Mouse (Mus musculus) CH12F3 (cell line): ENCODE data around the gene Vmn1r143.
"Not testable (repeated sequence)": the region's sequence is repeated elsewhere in the genome, so short reads cannot be mapped to it uniquely, and the experiment has no call there.

Experiments
- in situ Hi-C: fragments of 300-500 bp; cut with MboI; formaldehyde crosslinking; loops from 2 replicates; pipeline ENCODE4 v1.14.3; 2020; ENCODE audit warnings: low sequenced_read_pairs

The Vmn1r143 gene

DNA sequence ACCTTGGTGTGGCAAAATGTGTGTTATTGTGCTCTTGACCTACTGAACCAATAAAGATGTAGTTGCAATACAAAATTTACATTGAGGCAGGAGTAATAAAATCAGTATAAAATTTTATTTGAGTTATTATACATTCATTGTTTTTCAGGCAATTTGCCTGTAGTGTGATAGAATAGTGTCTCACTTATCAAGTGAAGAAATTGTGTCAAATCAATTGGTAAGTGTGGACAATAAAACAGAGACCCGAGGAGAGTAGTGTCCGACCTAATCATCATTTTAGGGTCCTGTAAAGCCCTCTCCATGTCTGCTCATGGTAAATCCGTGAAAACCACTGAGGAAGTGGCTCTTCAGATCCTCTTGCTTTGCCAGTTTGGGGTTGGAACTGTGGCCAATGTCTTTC is at the start of gene Vmn1r143:
TSS of gene Vmn1r143 (plus strand) at position 301 of the 400 bp plus-strand sequence.
- in situ Hi-C loops = not testable (repeated sequence)

DNA sequence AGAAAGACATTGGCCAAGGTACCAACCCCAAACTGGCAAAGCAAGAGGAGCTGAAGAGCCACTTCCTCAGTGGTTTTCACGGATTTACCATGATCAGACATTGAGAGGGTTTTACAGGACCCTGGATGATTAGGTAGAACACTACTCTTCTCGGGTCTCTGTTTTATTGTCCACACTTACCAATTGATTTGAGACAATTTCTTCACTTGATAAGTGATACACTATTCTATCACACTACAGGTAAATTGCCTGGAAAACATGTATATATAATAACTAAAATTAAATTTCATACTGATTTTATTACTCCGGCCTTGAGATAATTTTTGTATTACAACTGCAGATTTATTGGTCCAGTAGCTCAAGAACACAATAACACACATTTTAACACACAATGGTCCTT is 25.2 kb upstream of the Vmn1r143 start, which contains the start of gene Vmn1r142:
TSS of gene Vmn1r142 (minus strand) at position 101 of the 400 bp plus-strand sequence.
- in situ Hi-C loops = not testable (repeated sequence)

DNA sequence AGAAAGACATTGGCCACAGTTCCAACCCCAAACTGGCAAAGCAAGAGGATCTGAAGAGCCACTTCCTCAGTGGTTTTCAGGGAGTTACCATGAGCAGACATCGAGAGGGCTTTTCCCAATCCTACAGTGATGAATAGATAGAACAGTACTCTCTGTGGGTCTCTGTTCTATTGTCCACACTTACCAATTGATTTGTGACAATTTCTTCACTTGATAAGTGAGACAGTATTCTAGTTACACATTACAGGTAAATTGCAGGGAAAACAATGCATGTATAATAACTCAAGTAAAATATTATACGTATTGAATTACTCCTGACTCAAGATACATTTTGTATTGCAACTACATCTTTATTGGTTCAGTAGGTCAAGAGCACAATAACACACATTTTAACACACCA is 12.0 kb downstream of the Vmn1r143 start, which contains the start of gene Gm8653:
TSS of gene Gm8653 (minus strand) at position 101 of the 400 bp plus-strand sequence.
- in situ Hi-C loops = not testable (repeated sequence)

DNA sequence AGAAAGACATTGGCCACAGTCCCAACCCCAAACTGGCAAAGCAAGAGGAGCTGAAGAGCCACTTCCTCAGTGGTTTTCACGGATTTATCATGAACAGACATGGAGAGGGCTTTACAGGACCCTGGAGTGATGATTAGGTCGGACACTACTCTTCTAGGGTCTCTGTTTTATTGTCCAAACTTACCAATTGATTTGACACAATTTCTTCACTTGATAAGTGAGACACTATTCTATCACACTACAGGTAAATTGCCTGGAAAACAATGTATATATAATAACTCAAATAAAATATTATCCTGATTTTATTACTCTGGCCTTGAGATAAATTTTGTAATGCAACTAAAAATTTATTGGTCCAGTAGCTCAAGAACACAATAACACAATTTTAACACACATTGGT is 40.2 kb downstream of the Vmn1r143 start, which contains the start of gene Gm8453:
TSS of gene Gm8453 (minus strand) at position 101 of the 400 bp plus-strand sequence.
- in situ Hi-C loops = not testable (repeated sequence)
